Mouse (Mus musculus) neural tube, embryonic 12.5 days (tissue): ENCODE results near the gene Siae. TPM values are rescaled to one million over a fixed set of nuclear protein-coding genes. Genes with fewer than 3 reads are reported as not detected.

Experiments used
- ATAC-seq: fragments of 200-750 bp; cut with Nextera tagmentation; 2 replicates; pipeline ENCODE4 v1.8.0; 2017; ENCODE audit warnings: low read depth, mild to moderate bottlenecking, moderate TSS enrichment, moderate library complexity; ENCODE audit not compliant: low FRiP score
- H3K27ac ChIP-seq: fragments of 300-500 bp; sonication (generic); 2 replicates; pipeline ENCODE4 v1.5.1; 2016
- H3K27me3 ChIP-seq: fragments of 300-500 bp; sonication (generic); replicated peaks from 2 replicates; pipeline ENCODE4 v1.6.1; 2016; ENCODE audit warnings: mild to moderate bottlenecking
- H3K36me3 ChIP-seq: fragments of 300-500 bp; sonication (generic); 2 replicates; pipeline ENCODE4 v1.6.1; 2016; ENCODE audit warnings: mild to moderate bottlenecking
- H3K4me1 ChIP-seq: fragments of 300-500 bp; sonication (generic); 2 replicates; pipeline ENCODE4 v1.6.1; 2016
- H3K4me2 ChIP-seq: fragments of 300-500 bp; sonication (generic); replicated peaks from 2 replicates; pipeline ENCODE4 v1.6.1; 2016; ENCODE audit warnings: mild to moderate bottlenecking
- H3K4me3 ChIP-seq: fragments of 300-500 bp; sonication (generic); 2 replicates; pipeline ENCODE4 v1.5.1; 2016
- H3K9ac ChIP-seq: fragments of 300-500 bp; sonication (generic); 2 replicates; pipeline ENCODE4 v1.6.1; 2016; ENCODE audit warnings: mild to moderate bottlenecking
- H3K9me3 ChIP-seq: fragments of 300-500 bp; sonication (generic); 2 replicates; pipeline ENCODE4 v1.6.1; 2016; ENCODE audit warnings: mild to moderate bottlenecking
- WGBS: fragments of 180-500 bp; shearing (Covaris S2); methylation state at CpG from one replicate; pipeline ENCODE4 v1.1.7; 2016; 5-methylcytosine and 5-hydroxymethylcytosine counted together
- polyA plus RNA-seq: library from polyadenylated mRNA; unstranded; fragments of >200 nt; fragmentation: Nextera tagmentation; extraction: Ambion mirVana; gene quantifications from 2 replicates; pipeline ENCODE4 v1.2.1, GENCODE M21; 2016

The Siae gene
- polyA plus RNA-seq = 8.8 and 10.5 TPM in 2 replicates

- ATAC-seq = no peak
- no peak within 1 kb of the TSS for H3K27ac ChIP-seq
- peaks cover 56% of the 10 kb centered on the region for H3K27me3 ChIP-seq
- no peaks in the 10 kb centered on the region for H3K36me3 ChIP-seq
- H3K4me2 ChIP-seq = no peak within 1 kb of the TSS
- no peak within 1 kb of the TSS for H3K9ac ChIP-seq
- no peaks in the 10 kb centered on the region for H3K9me3 ChIP-seq
- no peak within 1 kb of the TSS for H3K4me3 ChIP-seq
- H3K4me1 ChIP-seq = peaks cover 13% of the 10 kb centered on the region
- 31% methylated on average over 7 of the region's 7 CpGs for WGBS
These were observed at the start of gene Siae for GRCm38 (mm10) chr9:37554838-37555748. Gene Siae, plus strand, starts transcription at chr9:37555698.

DNA sequence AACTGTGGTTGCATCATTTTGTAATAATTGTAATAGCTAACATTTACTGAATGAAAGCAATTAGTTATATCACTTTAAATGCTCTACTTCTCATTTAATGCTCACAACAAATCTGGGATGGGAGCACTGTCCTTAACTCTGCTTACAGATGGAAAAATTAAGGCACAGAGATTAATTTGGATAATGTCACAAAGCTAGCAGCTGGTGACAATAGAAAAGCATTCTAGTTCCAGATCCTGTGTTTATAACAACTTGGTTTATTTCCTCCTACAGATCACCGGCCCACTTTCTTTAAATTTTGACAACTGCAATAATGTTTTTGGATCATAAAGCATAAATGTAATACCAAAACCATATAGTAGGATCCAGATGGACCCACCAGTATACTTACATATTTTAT is 49.5 kb upstream of the Siae start:
- H3K27me3 ChIP-seq = no peaks in the 10 kb centered on the region
- no peak overlapping the region for H3K4me3 ChIP-seq
- H3K9ac ChIP-seq = no peak overlapping the region
- H3K36me3 ChIP-seq = no peaks in the 10 kb centered on the region
- no peak overlapping the region for H3K27ac ChIP-seq
- H3K4me1 ChIP-seq = no peaks in the 10 kb centered on the region
- no peak overlapping the region for H3K4me2 ChIP-seq
- no peak for ATAC-seq
- WGBS = 94% methylated on average over 1 of the region's 1 CpGs
- no peaks in the 10 kb centered on the region for H3K9me3 ChIP-seq

GRCm38 (mm10) chr9:37512097-37512496 is 43.4 kb upstream of the Siae start:
- no peaks in the 10 kb centered on the region for H3K27me3 ChIP-seq
- H3K27ac ChIP-seq = no peak overlapping the region
- H3K9me3 ChIP-seq = no peaks in the 10 kb centered on the region
- H3K9ac ChIP-seq = no peak overlapping the region
- WGBS = 94% methylated on average over 2 of the region's 2 CpGs
- H3K4me3 ChIP-seq = no peak overlapping the region
- no peak overlapping the region for H3K4me2 ChIP-seq
- H3K36me3 ChIP-seq = no peaks in the 10 kb centered on the region
- no peak for ATAC-seq
- H3K4me1 ChIP-seq = no peaks in the 10 kb centered on the region

GRCm38 (mm10) chr9:37514456-37514855 is 41.0 kb upstream of the Siae start:
- WGBS = 89% methylated on average over 3 of the region's 3 CpGs
- no peak for ATAC-seq
- no peaks in the 10 kb centered on the region for H3K9me3 ChIP-seq
- no peak overlapping the region for H3K4me2 ChIP-seq
- no peak overlapping the region for H3K27ac ChIP-seq
- H3K27me3 ChIP-seq = no peaks in the 10 kb centered on the region
- H3K9ac ChIP-seq = no peak overlapping the region
- H3K4me1 ChIP-seq = no peaks in the 10 kb centered on the region
- no peak overlapping the region for H3K4me3 ChIP-seq
- H3K36me3 ChIP-seq = peaks cover 7% of the 10 kb centered on the region; the same call in 1 of the 2 replicates

DNA sequence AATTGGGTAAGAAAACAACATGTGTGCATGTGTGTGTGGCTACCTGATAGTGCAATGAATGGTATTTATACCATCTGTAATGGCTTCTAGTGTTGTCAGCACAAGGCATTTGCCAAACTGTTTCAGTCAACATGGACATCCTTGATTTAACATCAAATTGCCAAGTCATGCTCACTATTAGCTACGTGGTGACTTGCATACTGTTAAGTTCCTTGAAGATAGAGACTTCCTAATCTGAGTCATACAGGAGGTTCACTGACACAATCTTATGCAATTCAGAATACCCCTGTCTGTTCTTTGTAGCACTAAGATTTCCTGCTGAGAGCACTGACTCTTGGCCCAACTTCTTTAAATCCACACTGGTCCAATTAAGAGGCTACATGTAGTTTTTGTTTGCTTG is 38.0 kb upstream of the Siae start:
- H3K27me3 ChIP-seq = no peaks in the 10 kb centered on the region
- no peak overlapping the region for H3K4me3 ChIP-seq
- H3K9ac ChIP-seq = no peak overlapping the region
- no peak overlapping the region for H3K4me2 ChIP-seq
- H3K36me3 ChIP-seq = peaks cover 28% of the 10 kb centered on the region
- WGBS = 85% methylated on average over 1 of the region's 1 CpGs
- H3K4me1 ChIP-seq = no peaks in the 10 kb centered on the region
- no peaks in the 10 kb centered on the region for H3K9me3 ChIP-seq
- no peak overlapping the region for H3K27ac ChIP-seq
- ATAC-seq = no peak

DNA sequence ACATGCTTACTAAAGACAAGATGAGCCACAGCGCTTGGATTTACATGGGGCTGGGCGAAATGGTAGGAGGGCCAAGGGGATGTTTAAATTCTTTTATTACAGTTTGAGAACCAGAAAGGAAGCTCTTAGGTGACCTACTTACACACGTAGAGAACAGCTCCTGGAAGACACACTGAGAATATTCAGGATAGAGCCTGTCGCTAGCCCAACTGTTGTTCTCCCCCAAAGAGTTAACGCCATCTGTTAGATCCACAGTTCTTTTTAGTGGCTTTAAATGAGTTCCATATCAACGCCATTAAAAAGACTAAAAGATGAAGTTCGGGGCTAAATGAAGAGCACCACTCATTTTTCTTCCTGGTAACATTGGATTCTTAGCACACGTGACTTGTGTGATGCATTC is 36.5 kb upstream of the Siae start:
- no peak overlapping the region for H3K4me2 ChIP-seq
- H3K9ac ChIP-seq = no peak overlapping the region
- no peak overlapping the region for H3K27ac ChIP-seq
- no peak for ATAC-seq
- no peaks in the 10 kb centered on the region for H3K9me3 ChIP-seq
- peaks cover 39% of the 10 kb centered on the region for H3K36me3 ChIP-seq
- no peaks in the 10 kb centered on the region for H3K27me3 ChIP-seq
- H3K4me1 ChIP-seq = no peaks in the 10 kb centered on the region
- no peak overlapping the region for H3K4me3 ChIP-seq
- WGBS = 88% methylated on average over 8 of the region's 8 CpGs

- 92% methylated on average over 2 of the region's 2 CpGs for WGBS
- H3K27me3 ChIP-seq = no peaks in the 10 kb centered on the region
- peaks cover 39% of the 10 kb centered on the region for H3K36me3 ChIP-seq
- H3K4me1 ChIP-seq = no peaks in the 10 kb centered on the region
- H3K27ac ChIP-seq = no peak overlapping the region
- no peak overlapping the region for H3K4me2 ChIP-seq
- ATAC-seq = no peak
- no peak overlapping the region for H3K4me3 ChIP-seq
- no peaks in the 10 kb centered on the region for H3K9me3 ChIP-seq
- H3K9ac ChIP-seq = no peak overlapping the region
These were observed 35.5 kb upstream of the Siae start for GRCm38 (mm10) chr9:37519995-37520394.

DNA sequence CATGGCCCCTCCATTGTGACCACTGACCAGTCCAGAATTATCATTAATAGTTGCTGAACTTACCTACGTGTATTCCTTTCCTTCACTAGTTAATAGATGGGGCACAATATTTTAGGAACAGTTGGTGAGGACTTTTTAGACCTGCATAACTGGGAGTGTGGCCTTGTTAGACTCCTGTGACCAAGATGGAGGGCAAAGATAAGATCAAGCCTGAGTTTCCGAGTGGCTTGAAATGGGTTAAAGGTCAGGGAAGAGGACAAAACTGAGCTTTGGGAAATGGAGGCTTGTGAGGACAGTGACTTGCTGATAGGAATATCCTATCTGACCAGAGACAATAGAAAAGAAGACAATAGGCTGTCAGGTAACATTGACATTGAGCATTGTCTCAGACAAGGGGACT is 30.0 kb upstream of the Siae start:
- Histone ChIP-seq H3K27me3 (peaks cover 50% of the 10 kb centered on the region), H3K4me2 (no peak overlapping the region), H3K36me3 (peaks cover 26% of the 10 kb centered on the region), H3K4me1 (peaks cover 23% of the 10 kb centered on the region), H3K27ac (no peak overlapping the region), H3K9me3 (no peaks in the 10 kb centered on the region), H3K4me3 (no peak overlapping the region), H3K9ac (no peak overlapping the region)
- WGBS = 87% methylated on average over 2 of the region's 2 CpGs
- no peak for ATAC-seq

DNA sequence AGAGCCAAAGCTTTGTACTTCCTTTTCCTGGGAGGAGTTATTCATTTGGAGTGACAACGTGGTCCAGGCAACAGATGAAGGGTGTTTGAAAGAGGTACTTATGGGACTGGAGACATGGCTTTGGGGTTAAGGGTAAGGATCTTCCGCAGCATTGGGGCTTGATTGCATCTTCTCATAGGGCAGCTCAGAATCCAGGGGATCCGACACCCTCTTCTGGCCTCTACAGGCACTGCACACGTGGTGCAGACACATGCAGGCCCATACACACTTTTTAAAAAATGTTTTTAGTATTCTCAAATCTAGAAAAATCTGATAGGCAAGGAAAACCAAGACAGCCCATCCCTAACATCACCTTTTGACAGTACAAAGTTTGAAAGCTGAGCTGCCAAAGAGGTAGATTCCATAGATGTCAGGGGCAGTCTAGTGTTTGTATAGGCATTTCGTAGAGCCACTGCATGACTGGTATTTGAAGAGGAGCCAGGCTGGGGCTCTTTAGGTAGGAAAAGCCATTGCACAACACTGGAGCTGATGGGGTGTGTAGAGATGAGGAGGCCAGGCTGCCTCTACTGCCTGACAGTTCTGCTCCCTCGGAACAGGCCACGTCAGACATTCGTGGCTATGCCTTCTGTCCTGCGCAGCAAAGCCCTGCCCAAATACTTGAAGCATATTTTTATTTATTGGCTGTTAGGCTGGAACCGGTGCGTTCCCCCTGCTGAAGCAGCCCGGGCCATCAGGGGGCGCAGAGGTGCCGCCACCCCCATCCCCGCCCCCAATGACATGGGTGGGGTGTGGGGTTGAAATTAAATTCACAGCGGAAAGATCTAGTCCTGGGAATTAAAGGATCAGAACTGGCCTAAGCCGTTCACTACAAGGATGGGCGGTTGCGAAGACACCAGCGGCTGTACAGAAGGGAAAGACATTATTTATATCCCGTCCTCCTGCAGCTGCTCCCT is 28.8 kb upstream of the Siae start:
- ATAC-seq = 0 out of 2 replicates have a peak, but pooled peaks have one; percentile 15
- Histone ChIP-seq H3K36me3 (peaks cover 19% of the 10 kb centered on the region), H3K27ac (no peak overlapping the region), H3K9ac (no peak overlapping the region), H3K4me3 (no peak overlapping the region), H3K9me3 (no peaks in the 10 kb centered on the region), H3K27me3 (peaks cover 61% of the 10 kb centered on the region), H3K4me2 (peak overlapping the region; percentile 34), H3K4me1 (peaks cover 35% of the 10 kb centered on the region)
- 21% methylated on average over 21 of the region's 21 CpGs for WGBS

- Histone ChIP-seq H3K27me3 (peaks cover 67% of the 10 kb centered on the region), H3K9ac (no peak within 1 kb of the TSS), H3K4me3 (peak within 1 kb of the TSS; percentile 1; the same call in 1 of the 2 replicates), H3K4me1 (peaks cover 35% of the 10 kb centered on the region), H3K9me3 (no peaks in the 10 kb centered on the region), H3K36me3 (peaks cover 14% of the 10 kb centered on the region), H3K27ac (no peak within 1 kb of the TSS), H3K4me2 (peak within 1 kb of the TSS; percentile 34)
- 3% methylated on average over 41 of the region's 41 CpGs for WGBS
- ATAC-seq = 0 out of 2 replicates have a peak, but pooled peaks have one; percentile 25
These were observed 27.9 kb upstream of the Siae start, which contains the start of gene Esam for GRCm38 (mm10) chr9:37527396-37528224. Gene Esam, plus strand, starts transcription at chr9:37528078.

- H3K4me3 ChIP-seq = 0 out of 2 replicates have a peak overlapping the region, but pooled peaks have one; percentile 1
- ATAC-seq = no peak
- no peak overlapping the region for H3K27ac ChIP-seq
- H3K9ac ChIP-seq = no peak overlapping the region
- peaks cover 6% of the 10 kb centered on the region; the same call in 1 of the 2 replicates for H3K36me3 ChIP-seq
- H3K27me3 ChIP-seq = peaks cover 67% of the 10 kb centered on the region
- H3K9me3 ChIP-seq = no peaks in the 10 kb centered on the region
- peaks cover 35% of the 10 kb centered on the region for H3K4me1 ChIP-seq
- WGBS = 20% methylated on average over 9 of the region's 9 CpGs
- H3K4me2 ChIP-seq = peak overlapping the region; percentile 34; the same call in 1 of the 2 replicates
These were observed 27.1 kb upstream of the Siae start for GRCm38 (mm10) chr9:37528225-37528970.
